Comparison of ENCODE assay signal across 8 mouse cellular contexts in the genomic region with DNA sequence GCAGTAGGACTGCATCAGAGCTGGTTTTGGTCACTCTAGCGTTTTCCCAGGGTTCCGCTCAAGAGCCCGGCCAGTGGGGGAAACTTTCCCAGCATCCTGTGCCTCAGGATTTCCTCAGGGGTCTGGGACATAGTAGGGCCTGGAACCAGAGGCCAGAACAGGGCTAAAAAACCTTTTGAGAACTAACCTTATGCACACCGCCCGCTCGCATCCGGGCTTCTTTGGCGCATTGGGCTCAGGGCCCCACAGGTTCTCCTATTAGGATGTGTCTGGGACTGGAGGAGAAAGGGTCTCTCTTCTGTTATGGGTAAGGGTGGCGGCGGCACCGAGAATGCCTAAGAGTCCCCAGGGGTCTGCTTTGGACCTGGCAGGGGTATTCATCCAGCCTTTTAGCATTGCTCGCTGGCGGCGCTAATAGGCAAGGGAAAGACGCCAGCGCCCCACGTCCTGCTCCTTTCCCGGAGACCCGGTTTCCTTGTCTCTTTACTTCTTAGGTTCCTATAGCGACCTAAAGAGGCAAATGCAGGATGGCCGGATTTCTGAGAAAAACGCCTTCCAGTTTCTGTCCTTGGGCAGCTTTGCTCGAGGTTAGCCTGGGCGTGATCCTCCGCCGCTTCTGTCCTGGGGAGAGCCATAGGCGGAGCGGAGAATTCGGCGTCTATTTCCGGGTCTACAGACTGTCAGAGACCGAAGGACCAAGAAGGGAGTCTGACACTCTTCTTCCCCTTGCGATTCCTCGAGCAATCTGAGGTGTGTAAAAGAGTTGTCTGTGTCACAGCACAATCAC. TPM values are rescaled to one million over a fixed set of nuclear protein-coding genes. Genes with fewer than 3 reads are reported as not detected.
DNase-seq lines count a peak whose midpoint lies in the region; ATAC-seq and TF ChIP-seq lines count a peak whose summit lies in the region.

No protein-coding gene starts in this region.

- H3K27me3 ChIP-seq in forebrain, embryonic 14.5 days (replicated peaks; ENCODE audit: control insufficient read depth, insufficient read depth, low read length), result peaks cover 76% of the 10 kb centered on the region
- peaks cover 81% of the 10 kb centered on the region for H3K27me3 ChIP-seq in liver, embryonic 12.5 days (replicated peaks)
- peaks cover 58% of the 10 kb centered on the region for H3K27me3 ChIP-seq in small intestine, adult 2 months (ENCODE audit: control insufficient read depth, insufficient read depth, low read length)

- no peaks in the 10 kb centered on the region for H3K36me3 ChIP-seq in forebrain, embryonic 14.5 days (ENCODE audit: control insufficient read depth, insufficient read depth, low read length)
- H3K36me3 ChIP-seq in liver, embryonic 12.5 days, result no peaks in the 10 kb centered on the region
- no peaks in the 10 kb centered on the region for H3K36me3 ChIP-seq in small intestine, adult 2 months (ENCODE audit: control insufficient read depth, insufficient read depth, low read length)

- intact Hi-C loops in left cerebral cortex, adult 2 months (cut with DNase I), result no loop called here
- intact Hi-C loops in left cerebral cortex, postnatal 4 days (cut with DNase I), result no loop called here

- DNase-seq in left cerebral cortex, adult 2 months (ENCODE audit: extremely low spot score in 1 of 2, low spot score in 2 of 2), result no peak
- DNase-seq in left cerebral cortex, adult 11 months (ENCODE audit: low spot score), result no peak
- DNase-seq in forebrain, embryonic 14.5 days (ENCODE audit: low spot score), result no peak
- no peak for DNase-seq in layer of hippocampus, adult 11-12 months (ENCODE audit: low spot score)
- DNase-seq in frontal cortex, postnatal 36 days (ENCODE audit: low spot score in 2 of 2), result no peak
- DNase-seq in left cerebral cortex, postnatal 4 days, result no peak

- no peak for ATAC-seq in forebrain, embryonic 14.5 days
- ATAC-seq in liver, embryonic 12.5 days, result no peak

- peak overlapping the region; percentile 20 for H3K4me2 ChIP-seq in forebrain, embryonic 14.5 days (ENCODE audit: low read length)
- H3K4me2 ChIP-seq in liver, embryonic 12.5 days, result peak overlapping the region; percentile 27

- no peak for TF ChIP-seq CTCF in left cerebral cortex, adult 2 months (IDR thresholded peaks at IDR 0.05)
- no peak for TF ChIP-seq CTCF in small intestine, adult 2 months (IDR thresholded peaks at IDR 0.05; ENCODE audit: extremely low read depth, insufficient read length, insufficient replicate concordance, low read depth, low read length)

- peak overlapping the region; percentile 19; the same call in 1 of the 2 replicates for H3K4me3 ChIP-seq in left cerebral cortex, adult 2 months
- peak overlapping the region; percentile 7; the same call in 1 of the 2 replicates for H3K4me3 ChIP-seq in forebrain, embryonic 14.5 days (ENCODE audit: low read depth, low read length)
- no peak overlapping the region for H3K4me3 ChIP-seq in liver, embryonic 12.5 days
- peak overlapping the region; percentile 40 for H3K4me3 ChIP-seq in small intestine, adult 2 months (ENCODE audit: low read depth, low read length)

- WGBS in forebrain, embryonic 14.5 days, result 1% methylated on average over 34 of the region's 34 CpGs
- 3% methylated on average over 34 of the region's 34 CpGs for WGBS in liver, embryonic 12.5 days (ENCODE audit: insufficient replicate concordance)
- 4% methylated on average over 34 of the region's 34 CpGs for WGBS in small intestine, adult 2 months

- no peaks in the 10 kb centered on the region for H3K4me1 ChIP-seq in forebrain, embryonic 14.5 days (ENCODE audit: control insufficient read depth, insufficient read depth, low read length)
- no peaks in the 10 kb centered on the region for H3K4me1 ChIP-seq in liver, embryonic 12.5 days
- H3K4me1 ChIP-seq in small intestine, adult 2 months (ENCODE audit: control insufficient read depth, insufficient read depth, insufficient read length, low read length), result no peaks in the 10 kb centered on the region

- TF ChIP-seq POLR2A in small intestine, adult 2 months (IDR thresholded peaks at IDR 0.05; ENCODE audit: low read depth, low read length), result no peak

- no peak overlapping the region for H3K27ac ChIP-seq in left cerebral cortex, adult 2 months
- H3K27ac ChIP-seq in forebrain, embryonic 14.5 days (ENCODE audit: low read depth, low read length), result no peak overlapping the region
- no peak overlapping the region for H3K27ac ChIP-seq in liver, embryonic 12.5 days
- H3K27ac ChIP-seq in small intestine, adult 2 months (ENCODE audit: insufficient read depth, low read depth, low read length), result no peak overlapping the region

- H3K9ac ChIP-seq in forebrain, embryonic 14.5 days (ENCODE audit: low read length), result no peak overlapping the region
- no peak overlapping the region for H3K9ac ChIP-seq in liver, embryonic 12.5 days

- no peaks in the 10 kb centered on the region for H3K9me3 ChIP-seq in forebrain, embryonic 14.5 days (replicated peaks; ENCODE audit: control insufficient read depth, low read length)
- H3K9me3 ChIP-seq in liver, embryonic 12.5 days (replicated peaks), result no peaks in the 10 kb centered on the region

RNA-seq across cellular contexts. Expression of a gene that starts 2.4 kb away (rescaled TPM):
- total RNA-seq in left cerebral cortex, adult 2 months (2021), result not detected
- 1.2 and 1.3 TPM in 2 replicates for polyA plus RNA-seq in forebrain, embryonic 14.5 days (2014; fragmentation: Nextera tagmentation; extraction: Ambion mirVana)
- not detected in 2 replicates for polyA plus RNA-seq in liver, embryonic 12.5 days (2016; fragmentation: Nextera tagmentation; extraction: Ambion mirVana)
- polyA plus RNA-seq in small intestine, adult 2 months (2012; rRNA removed), result not detected in 2 replicates
- not detected for total RNA-seq in left cerebral cortex, postnatal 4 days (2021)
